Mouse (Mus musculus): ENCODE data around the gene Prrg3. TPM values are rescaled to one million over a fixed set of nuclear protein-coding genes. Genes with fewer than 3 reads are reported as not detected.
"Not testable (repeated sequence)": the region's sequence is repeated elsewhere in the genome, so short reads cannot be mapped to it uniquely, and the experiment has no call there.

Prrg3 gene
- polyA plus RNA-seq (2015; fragmentation: Nextera tagmentation; extraction: Ambion mirVana): 11.0 and 11.5 TPM in 2 replicates

GRCm38 (mm10) chrX:71962073-71963051 is at the start of gene Prrg3:
TSS of gene Prrg3 (plus strand) at chrX:71962624.
- H3K4me1 ChIP-seq: 0 out of 2 replicates have a peak, but pooled peaks cover 5% of the 10 kb centered on the region
- H3K4me3 ChIP-seq (replicated peaks): peak within 1 kb of the TSS; percentile 56
- H3K4me2 ChIP-seq: peak within 1 kb of the TSS; percentile 81
- peak within 1 kb of the TSS; percentile 51; the same call in 1 of the 2 replicates for H3K27ac ChIP-seq
- peaks cover 21% of the 10 kb centered on the region for H3K27me3 ChIP-seq
- H3K36me3 ChIP-seq: no peaks in the 10 kb centered on the region
- 24% methylated on average over 65 of the region's 72 CpGs for WGBS
- ATAC-seq (replicated peaks; ENCODE audit: low FRiP score): peak; percentile 96
- no peaks in the 10 kb centered on the region for H3K9me3 ChIP-seq (replicated peaks)
- peak within 1 kb of the TSS; percentile 54 for H3K9ac ChIP-seq

GRCm38 (mm10) chrX:71946631-71947030 is 15.8 kb upstream of the Prrg3 start:
- Histone ChIP-seq H3K4me2 (no peak overlapping the region), H3K4me1 (no peaks in the 10 kb centered on the region), H3K27me3 (peaks cover 17% of the 10 kb centered on the region), H3K4me3 (replicated peaks) (no peak overlapping the region), H3K9ac (no peak overlapping the region), H3K36me3 (no peaks in the 10 kb centered on the region), H3K27ac (no peak overlapping the region), H3K9me3 (replicated peaks) (no peaks in the 10 kb centered on the region)
- 21% methylated on average over 3 of the region's 3 CpGs for WGBS
- ATAC-seq (replicated peaks; ENCODE audit: low FRiP score): no peak

GRCm38 (mm10) chrX:71958366-71958765 is 4.1 kb upstream of the Prrg3 start:
- H3K4me3 ChIP-seq (replicated peaks): no peak overlapping the region
- no peak overlapping the region for H3K9ac ChIP-seq
- no peak overlapping the region for H3K4me2 ChIP-seq
- no peaks in the 10 kb centered on the region for H3K9me3 ChIP-seq (replicated peaks)
- peaks cover 25% of the 10 kb centered on the region for H3K27me3 ChIP-seq
- no peak overlapping the region for H3K27ac ChIP-seq
- no peak for ATAC-seq (replicated peaks; ENCODE audit: low FRiP score)
- H3K4me1 ChIP-seq: 0 out of 2 replicates have a peak, but pooled peaks cover 1% of the 10 kb centered on the region
- no peaks in the 10 kb centered on the region for H3K36me3 ChIP-seq

GRCm38 (mm10) chrX:71963275-71963912 is 970 bp downstream of the Prrg3 start:
- peaks cover 15% of the 10 kb centered on the region; the same call in 1 of the 2 replicates for H3K27me3 ChIP-seq
- H3K4me1 ChIP-seq: 0 out of 2 replicates have a peak, but pooled peaks cover 5% of the 10 kb centered on the region
- no peaks in the 10 kb centered on the region for H3K9me3 ChIP-seq (replicated peaks)
- no peaks in the 10 kb centered on the region for H3K36me3 ChIP-seq
- peak overlapping the region; percentile 56 for H3K4me3 ChIP-seq (replicated peaks)
- H3K9ac ChIP-seq: peak overlapping the region; percentile 54
- H3K27ac ChIP-seq: no peak overlapping the region
- no peak for ATAC-seq (replicated peaks; ENCODE audit: low FRiP score)
- WGBS: 31% methylated on average over 9 of the region's 9 CpGs
- H3K4me2 ChIP-seq: peak overlapping the region; percentile 81

GRCm38 (mm10) chrX:71968216-71968615 is 5.8 kb downstream of the Prrg3 start:
- Histone ChIP-seq H3K4me2 (no peak overlapping the region), H3K36me3 (no peaks in the 10 kb centered on the region), H3K4me3 (replicated peaks) (no peak overlapping the region), H3K9ac (no peak overlapping the region), H3K9me3 (replicated peaks) (no peaks in the 10 kb centered on the region), H3K27me3 (peaks cover 5% of the 10 kb centered on the region; the same call in 1 of the 2 replicates), H3K27ac (no peak overlapping the region), H3K4me1 (0 out of 2 replicates have a peak, but pooled peaks cover 5% of the 10 kb centered on the region)
- ATAC-seq (replicated peaks; ENCODE audit: low FRiP score): no peak
- WGBS: 80% methylated on average over 1 of the region's 1 CpGs

GRCm38 (mm10) chrX:71968816-71969215 is 6.4 kb downstream of the Prrg3 start:
- Histone ChIP-seq H3K9me3 (replicated peaks) (no peaks in the 10 kb centered on the region), H3K4me1 (no peaks in the 10 kb centered on the region), H3K4me3 (replicated peaks) (no peak overlapping the region), H3K9ac (no peak overlapping the region), H3K27ac (no peak overlapping the region), H3K36me3 (no peaks in the 10 kb centered on the region), H3K4me2 (no peak overlapping the region), H3K27me3 (no peaks in the 10 kb centered on the region)
- no peak for ATAC-seq (replicated peaks; ENCODE audit: low FRiP score)
- 79% methylated on average over 6 of the region's 6 CpGs for WGBS

GRCm38 (mm10) chrX:71971325-71971724 is 8.9 kb downstream of the Prrg3 start:
- Histone ChIP-seq H3K9me3 (replicated peaks) (no peaks in the 10 kb centered on the region), H3K4me2 (no peak overlapping the region), H3K27ac (no peak overlapping the region), H3K27me3 (peaks cover 3% of the 10 kb centered on the region; the same call in 1 of the 2 replicates), H3K4me3 (replicated peaks) (no peak overlapping the region), H3K36me3 (no peaks in the 10 kb centered on the region), H3K4me1 (no peaks in the 10 kb centered on the region), H3K9ac (no peak overlapping the region)
- ATAC-seq (replicated peaks; ENCODE audit: low FRiP score): no peak
- 78% methylated on average over 5 of the region's 5 CpGs for WGBS

- Histone ChIP-seq H3K9ac (no peak within 1 kb of the TSS), H3K9me3 (replicated peaks) (no peaks in the 10 kb centered on the region), H3K4me3 (replicated peaks) (no peak within 1 kb of the TSS), H3K36me3 (no peaks in the 10 kb centered on the region), H3K27ac (no peak within 1 kb of the TSS), H3K27me3 (peaks cover 3% of the 10 kb centered on the region; the same call in 1 of the 2 replicates), H3K4me2 (no peak within 1 kb of the TSS), H3K4me1 (no peaks in the 10 kb centered on the region)
- WGBS: 67% methylated on average over 2 of the region's 2 CpGs
- no peak for ATAC-seq (replicated peaks; ENCODE audit: low FRiP score)
Measured at GRCm38 (mm10) chrX:71972686-71973085, 10.3 kb downstream of the Prrg3 start, which contains the start of gene Fate1. TSS of gene Fate1 (plus strand) at chrX:71972986.

GRCm38 (mm10) chrX:71977681-71978080 is 15.3 kb downstream of the Prrg3 start:
- not testable (repeated sequence) for H3K36me3 ChIP-seq; H3K27me3 ChIP-seq; H3K27ac ChIP-seq; H3K4me2 ChIP-seq; H3K4me1 ChIP-seq; H3K4me3 ChIP-seq (replicated peaks); H3K9me3 ChIP-seq (replicated peaks); ATAC-seq (replicated peaks; ENCODE audit: low FRiP score); H3K9ac ChIP-seq

GRCm38 (mm10) chrX:71980443-71980842 is 18.0 kb downstream of the Prrg3 start:
- Histone ChIP-seq H3K27me3 (peaks cover 11% of the 10 kb centered on the region; the same call in 1 of the 2 replicates), H3K9me3 (replicated peaks) (no peaks in the 10 kb centered on the region), H3K4me2 (no peak overlapping the region), H3K27ac (no peak overlapping the region), H3K4me1 (no peaks in the 10 kb centered on the region), H3K4me3 (replicated peaks) (no peak overlapping the region), H3K36me3 (no peaks in the 10 kb centered on the region), H3K9ac (no peak overlapping the region)
- WGBS: 72% methylated on average over 3 of the region's 3 CpGs
- no peak for ATAC-seq (replicated peaks; ENCODE audit: low FRiP score)

- no peak overlapping the region for H3K9ac ChIP-seq
- peaks cover 11% of the 10 kb centered on the region; the same call in 1 of the 2 replicates for H3K27me3 ChIP-seq
- no peaks in the 10 kb centered on the region for H3K4me1 ChIP-seq
- no peak overlapping the region for H3K27ac ChIP-seq
- no peak overlapping the region for H3K4me2 ChIP-seq
- H3K9me3 ChIP-seq (replicated peaks): no peaks in the 10 kb centered on the region
- WGBS: 73% methylated on average over 2 of the region's 2 CpGs
- H3K36me3 ChIP-seq: no peaks in the 10 kb centered on the region
- no peak overlapping the region for H3K4me3 ChIP-seq (replicated peaks)
- ATAC-seq (replicated peaks; ENCODE audit: low FRiP score): no peak
Measured at GRCm38 (mm10) chrX:71981322-71981721, 18.9 kb downstream of the Prrg3 start.

- no peak overlapping the region for H3K4me2 ChIP-seq
- no peak overlapping the region for H3K4me3 ChIP-seq (replicated peaks)
- no peaks in the 10 kb centered on the region for H3K9me3 ChIP-seq (replicated peaks)
- H3K9ac ChIP-seq: no peak overlapping the region
- no peak for ATAC-seq (replicated peaks; ENCODE audit: low FRiP score)
- H3K27ac ChIP-seq: no peak overlapping the region
- no peaks in the 10 kb centered on the region for H3K36me3 ChIP-seq
- H3K4me1 ChIP-seq: no peaks in the 10 kb centered on the region
- 75% methylated on average over 2 of the region's 2 CpGs for WGBS
- peaks cover 11% of the 10 kb centered on the region; the same call in 1 of the 2 replicates for H3K27me3 ChIP-seq
Measured at GRCm38 (mm10) chrX:71983205-71983604, 20.8 kb downstream of the Prrg3 start.
